Mouse (Mus musculus) spleen, adult 2 months (tissue): Measurements from ENCODE around the gene Nt5e.

ENCODE experiments used
- CTCF ChIP-seq: fragments of 200-500 bp; IDR thresholded peaks from 2 replicates; pipeline ENCODE4 v1.5.1; 2011; ENCODE audit warnings: mild to moderate bottlenecking, inconsistent platforms; ENCODE audit not compliant: insufficient read depth, insufficient read length, insufficient replicate concordance; ENCODE audit errors: extremely low read depth
- POLR2A ChIP-seq: fragments of 200-500 bp; IDR thresholded peaks from 2 replicates; pipeline ENCODE4 v1.6.1; 2011; ENCODE audit warnings: low read depth, low read length, inconsistent platforms

- no peak for TF ChIP-seq CTCF
- no peak for TF ChIP-seq POLR2A
Observed at GRCm38 (mm10) chr9:88279728-88280127, 47.3 kb upstream of the Nt5e start.
